ENCODE assay signal across 16 mouse cellular contexts in genomic region chr12:28889068-28889674, GRCm38 (mm10).
DNase-seq lines count a peak whose midpoint lies in the region; ATAC-seq lines count a peak whose summit lies in the region.
"Had no signal": no experiment of that assay in that cellular context is flagged by ENCODE, and none has a peak within 500 bp of the region (broad histone marks: within the 10 kb centered on the region; RNA-seq: fewer than 3 reads in every experiment).

No protein-coding gene starts in this region.

- H3K4me1 ChIP-seq in forebrain, embryonic 12.5 days: peaks cover 10% of the 10 kb centered on the region; the same call in 1 of the 2 replicates
- no peaks in the 10 kb centered on the region for H3K4me1 ChIP-seq in forebrain, embryonic 11.5 days (replicated peaks; ENCODE audit: control insufficient read depth, insufficient read depth, low read length)
- H3K4me1 ChIP-seq in neural tube, embryonic 12.5 days: peaks cover 11% of the 10 kb centered on the region
- peaks cover 3% of the 10 kb centered on the region; the same call in 1 of the 2 replicates for H3K4me1 ChIP-seq in midbrain, embryonic 11.5 days (ENCODE audit: control insufficient read depth, insufficient read depth, low read length)
- H3K4me1 ChIP-seq: intestine, embryonic 15.5 days; liver, embryonic 13.5 days had no signal

- peak; percentile 44; the same call in 1 of the 2 replicates for ATAC-seq in forebrain, embryonic 12.5 days (ENCODE audit: low FRiP score)
- no peak for ATAC-seq in forebrain, embryonic 11.5 days (replicated peaks; ENCODE audit: low FRiP score)
- ATAC-seq in neural tube, embryonic 12.5 days (ENCODE audit: low FRiP score, low read depth): peak; percentile 56; the same call in 1 of the 2 replicates
- ATAC-seq in midbrain, embryonic 11.5 days (ENCODE audit: low FRiP score): 0 out of 2 replicates have a peak, but pooled peaks have one; percentile 30
- ATAC-seq: intestine, embryonic 15.5 days had no signal

- no peak overlapping the region for H3K4me2 ChIP-seq in forebrain, embryonic 12.5 days
- no peak overlapping the region for H3K4me2 ChIP-seq in forebrain, embryonic 11.5 days (ENCODE audit: low read depth, low read length, severe bottlenecking)
- H3K4me2 ChIP-seq in neural tube, embryonic 12.5 days (replicated peaks): no peak overlapping the region
- H3K4me2 ChIP-seq in midbrain, embryonic 11.5 days: no peak overlapping the region
- H3K4me2 ChIP-seq: heart, embryonic 13.5 days; intestine, embryonic 15.5 days; liver, embryonic 13.5 days had no signal

- H3K27me3 ChIP-seq in forebrain, embryonic 12.5 days: 0 out of 2 replicates have a peak, but pooled peaks cover 5% of the 10 kb centered on the region
- H3K27me3 ChIP-seq in forebrain, embryonic 11.5 days (ENCODE audit: control insufficient read depth, insufficient read depth, low read length): no peaks in the 10 kb centered on the region
- H3K27me3 ChIP-seq in neural tube, embryonic 12.5 days (replicated peaks): no peaks in the 10 kb centered on the region
- no peaks in the 10 kb centered on the region for H3K27me3 ChIP-seq in midbrain, embryonic 11.5 days (ENCODE audit: control insufficient read depth, insufficient read depth, low read length)
- H3K27me3 ChIP-seq: intestine, embryonic 15.5 days; liver, embryonic 13.5 days had no signal

- H3K9me3 ChIP-seq in forebrain, embryonic 12.5 days: no peaks in the 10 kb centered on the region
- no peaks in the 10 kb centered on the region for H3K9me3 ChIP-seq in forebrain, embryonic 11.5 days (ENCODE audit: control insufficient read depth, low read length)
- H3K9me3 ChIP-seq in neural tube, embryonic 12.5 days: no peaks in the 10 kb centered on the region
- no peaks in the 10 kb centered on the region for H3K9me3 ChIP-seq in midbrain, embryonic 11.5 days (ENCODE audit: control insufficient read depth, low read length)
- H3K9me3 ChIP-seq: heart, embryonic 13.5 days; intestine, embryonic 15.5 days; liver, embryonic 13.5 days had no signal

- H3K36me3 ChIP-seq in forebrain, embryonic 12.5 days (replicated peaks): no peaks in the 10 kb centered on the region
- no peaks in the 10 kb centered on the region for H3K36me3 ChIP-seq in forebrain, embryonic 11.5 days (ENCODE audit: control insufficient read depth, insufficient read depth, low read length)
- no peaks in the 10 kb centered on the region for H3K36me3 ChIP-seq in neural tube, embryonic 12.5 days
- no peaks in the 10 kb centered on the region for H3K36me3 ChIP-seq in midbrain, embryonic 11.5 days (ENCODE audit: control insufficient read depth, insufficient read depth, low read length)
- H3K36me3 ChIP-seq: G1E; heart, embryonic 13.5 days; intestine, embryonic 15.5 days; liver, embryonic 13.5 days had no signal

- no peak for DNase-seq in forebrain, embryonic 11.5 days (ENCODE audit: low spot score)
- DNase-seq in neural tube, embryonic 10.5 days (ENCODE audit: extremely low spot score, low spot score): no peak
- no peak for DNase-seq in midbrain, embryonic 11.5 days (ENCODE audit: low spot score, missing footprints)
- peak; percentile 43 for DNase-seq in telencephalon, adult 2 months (ENCODE audit: low read depth, low spot score)
- DNase-seq in layer of hippocampus, adult 11-12 months (ENCODE audit: low spot score): no peak
- no peak for DNase-seq in c-Kit-positive CD71-positive TER-119-positive erythroid progenitor cells, embryonic 14.5 days (ENCODE audit: low spot score)
- DNase-seq: adrenal gland, adult 8-10 months; cerebellum, adult 18-20 months; liver, embryonic 13.5 days; lung, postnatal 4 days; right cerebral cortex, postnatal 4 days had no signal

- H3K4me3 ChIP-seq in forebrain, embryonic 12.5 days (replicated peaks): no peak overlapping the region
- no peak overlapping the region for H3K4me3 ChIP-seq in forebrain, embryonic 11.5 days (ENCODE audit: low read depth, low read length)
- H3K4me3 ChIP-seq in neural tube, embryonic 12.5 days: no peak overlapping the region
- no peak overlapping the region for H3K4me3 ChIP-seq in midbrain, embryonic 11.5 days (ENCODE audit: low read depth, low read length)
- H3K4me3 ChIP-seq: heart, embryonic 13.5 days; intestine, embryonic 15.5 days; liver, embryonic 13.5 days had no signal

- H3K27ac ChIP-seq in forebrain, embryonic 12.5 days: 0 out of 2 replicates have a peak overlapping the region, but pooled peaks have one; percentile 25
- H3K27ac ChIP-seq in forebrain, embryonic 11.5 days (ENCODE audit: low read depth, low read length): no peak overlapping the region
- H3K27ac ChIP-seq in neural tube, embryonic 12.5 days: peak overlapping the region; percentile 42; the same call in 1 of the 2 replicates
- no peak overlapping the region for H3K27ac ChIP-seq in midbrain, embryonic 11.5 days (ENCODE audit: low read depth, low read length)
- H3K27ac ChIP-seq: heart, embryonic 13.5 days; intestine, embryonic 15.5 days; liver, embryonic 13.5 days had no signal

- no peak overlapping the region for H3K9ac ChIP-seq in forebrain, embryonic 12.5 days
- H3K9ac ChIP-seq in forebrain, embryonic 11.5 days (ENCODE audit: low read length): no peak overlapping the region
- no peak overlapping the region for H3K9ac ChIP-seq in neural tube, embryonic 12.5 days
- H3K9ac ChIP-seq in midbrain, embryonic 11.5 days (ENCODE audit: low read length): no peak overlapping the region
- H3K9ac ChIP-seq: heart, embryonic 13.5 days; intestine, embryonic 15.5 days; liver, embryonic 13.5 days had no signal

- WGBS in forebrain, embryonic 12.5 days: 32% methylated on average over 7 of the region's 7 CpGs
- WGBS in forebrain, embryonic 11.5 days: 41% methylated on average over 7 of the region's 7 CpGs
- WGBS in neural tube, embryonic 12.5 days: 40% methylated on average over 7 of the region's 7 CpGs
- 46% methylated on average over 7 of the region's 7 CpGs for WGBS in midbrain, embryonic 11.5 days

Comparison
In these comparisons a context has a peak if more than half of its experiments do, and no peak if none do; other contexts are left out.
1. H3K27ac ChIP-seq: peak in forebrain, embryonic 12.5 days (single experiment) and neural tube, embryonic 12.5 days (single experiment); none in forebrain, embryonic 11.5 days (single experiment) and midbrain, embryonic 11.5 days (single experiment).